Mouse (Mus musculus) intestine, embryonic 16.5 days (tissue): ENCODE results near the gene Ebf3. TPM values are rescaled to one million over a fixed set of nuclear protein-coding genes. Genes with fewer than 3 reads are reported as not detected.
A peak's percentile ranks its signal among the peaks of the same experiment; 100 is the strongest.

Experiments
- ATAC-seq: fragments of 200-750 bp; cut with Nextera tagmentation; 2 replicates; pipeline ENCODE4 v1.8.0; 2017; ENCODE audit warnings: moderate TSS enrichment, moderate library complexity
- H3K27ac ChIP-seq: fragments of 300-500 bp; sonication (generic); 2 replicates; pipeline ENCODE4 v1.5.1; 2014; ENCODE audit warnings: mild to moderate bottlenecking, low read length
- H3K27me3 ChIP-seq: fragments of 300-500 bp; sonication (generic); replicated peaks from 2 replicates; pipeline ENCODE4 v1.6.1; 2014; ENCODE audit warnings: low read length, control low read depth, mixed read lengths; ENCODE audit not compliant: control insufficient read depth, insufficient read depth
- H3K36me3 ChIP-seq: fragments of 300-500 bp; sonication (generic); 2 replicates; pipeline ENCODE4 v1.6.1; 2014; ENCODE audit warnings: low read length, control low read depth; ENCODE audit not compliant: control insufficient read depth, insufficient read depth
- H3K4me1 ChIP-seq: fragments of 300-500 bp; sonication (generic); 2 replicates; pipeline ENCODE4 v1.6.1; 2014; ENCODE audit warnings: low read length, control low read depth, mixed read lengths; ENCODE audit not compliant: control insufficient read depth, insufficient read depth
- H3K4me2 ChIP-seq: fragments of 300-500 bp; sonication (generic); 2 replicates; pipeline ENCODE4 v1.6.1; 2014; ENCODE audit warnings: low read depth, low read length, control low read depth
- H3K4me3 ChIP-seq: fragments of 300-500 bp; sonication (generic); 2 replicates; pipeline ENCODE4 v1.5.1; 2014; ENCODE audit warnings: mild to moderate bottlenecking, low read length
- H3K9ac ChIP-seq: fragments of 300-500 bp; sonication (generic); 2 replicates; pipeline ENCODE4 v1.6.1; 2014; ENCODE audit warnings: low read depth, low read length
- H3K9me3 ChIP-seq: fragments of 300-500 bp; sonication (generic); 2 replicates; pipeline ENCODE4 v1.6.1; 2016; ENCODE audit warnings: low read length, control low read depth; ENCODE audit not compliant: control insufficient read depth
- WGBS: fragments of 180-500 bp; shearing (Covaris S2); extraction: QIAGEN DNeasy Blood & Tissue Kit; methylation state at CpG from one replicate; pipeline ENCODE4 v1.1.7; 2014; 5-methylcytosine and 5-hydroxymethylcytosine counted together
- polyA plus RNA-seq: library from polyadenylated mRNA; unstranded; fragments of >200 nt; fragmentation: Nextera tagmentation; extraction: Ambion mirVana; gene quantifications from 2 replicates; pipeline ENCODE4 v1.2.1, GENCODE M21; 2015

Gene Ebf3
- polyA plus RNA-seq, 1 experiment from 2014 or later: 0.43 TPM

- H3K4me3 ChIP-seq: no peak overlapping the region
- WGBS: 77% methylated on average over 2 of the region's 2 CpGs
- no peak overlapping the region for H3K9ac ChIP-seq
- peak; percentile 82 for ATAC-seq
- no peaks in the 10 kb centered on the region for H3K9me3 ChIP-seq
- H3K27me3 ChIP-seq: no peaks in the 10 kb centered on the region
- no peak overlapping the region for H3K27ac ChIP-seq
- H3K36me3 ChIP-seq: no peaks in the 10 kb centered on the region
- no peak overlapping the region for H3K4me2 ChIP-seq
- H3K4me1 ChIP-seq: no peaks in the 10 kb centered on the region
Measured at GRCm38 (mm10) chr7:137151854-137152253, 162.4 kb downstream of the Ebf3 start.

DNA sequence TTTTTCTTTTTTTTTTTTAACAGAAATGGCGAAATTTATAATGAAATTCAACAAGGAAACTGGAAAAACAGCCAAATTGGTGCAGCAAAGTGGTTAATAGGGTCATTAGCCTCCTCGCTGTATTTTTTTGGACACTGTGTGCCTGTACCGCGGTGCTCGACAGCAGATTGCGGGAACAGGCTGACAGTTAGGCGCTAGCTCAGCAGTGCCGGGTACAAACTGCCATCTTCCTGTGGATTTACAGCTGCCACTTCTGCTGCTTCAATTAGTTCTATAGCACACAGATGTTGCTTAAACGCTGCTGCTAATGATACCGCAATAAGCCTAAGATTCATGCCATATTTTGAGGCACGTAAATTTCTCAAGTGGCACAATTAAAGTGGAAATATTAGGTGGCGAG, 167.1 kb downstream of the Ebf3 start:
- Histone ChIP-seq H3K4me1 (no peaks in the 10 kb centered on the region), H3K27ac (no peak overlapping the region), H3K4me3 (no peak overlapping the region), H3K9me3 (no peaks in the 10 kb centered on the region), H3K9ac (no peak overlapping the region), H3K36me3 (no peaks in the 10 kb centered on the region), H3K27me3 (no peaks in the 10 kb centered on the region), H3K4me2 (no peak overlapping the region)
- WGBS: 82% methylated on average over 12 of the region's 12 CpGs
- no peak for ATAC-seq

Other genes with a start within 250 kb of the Ebf3 start
- gene 9430038I01Rik, start 96.3 kb upstream of the Ebf3 start, polyA plus RNA-seq: 23.6 and 24.3 TPM in 2 replicates
- gene Glrx3, start 123.2 kb upstream of the Ebf3 start, polyA plus RNA-seq: 203 and 218 TPM in 2 replicates